Mouse (Mus musculus) CH12.LX (cell line): ENCODE results near the gene Sgpp1. TPM values are rescaled to one million over a fixed set of nuclear protein-coding genes. Genes with fewer than 3 reads are reported as not detected.

Source experiments
- DNase-seq: peaks from one replicate; pipeline ENCODE4 v3.0.0-alpha.2; 2013; ENCODE audit errors: extremely low read depth
- H3K27ac ChIP-seq: 2 replicates; pipeline ENCODE4 v1.5.1; 2012; ENCODE audit warnings: low read depth, mild to moderate bottlenecking, control low read depth, moderate library complexity; ENCODE audit not compliant: insufficient read depth
- H3K27me3 ChIP-seq: replicated peaks from 2 replicates; pipeline ENCODE3; 2012; ENCODE audit warnings: inconsistent platforms
- H3K36me3 ChIP-seq, 2 experiments: replicated peaks in 1 of 2; 2 replicates each; pipeline versions ENCODE3 to v1.6.1; 2012; ENCODE audit warnings: inconsistent platforms in 1 of 2, low read length in 1 of 2, mild to moderate bottlenecking in 1 of 2, mixed read lengths in 1 of 2, moderate library complexity in 1 of 2; ENCODE audit not compliant: control insufficient read depth in 1 of 2, insufficient read depth in 1 of 2
- H3K4me1 ChIP-seq, 2 experiments: 2 replicates each; pipeline ENCODE4 v1.6.1; 2012; ENCODE audit warnings: inconsistent platforms in 1 of 2, moderate library complexity in 1 of 2; ENCODE audit not compliant: insufficient read depth in 2 of 2, control insufficient read depth in 1 of 2
- H3K4me2 ChIP-seq: 2 replicates; pipeline ENCODE4 v1.6.1; 2012; ENCODE audit warnings: low read depth, mild to moderate bottlenecking, control low read depth; ENCODE audit not compliant: poor library complexity, insufficient read depth, severe bottlenecking
- H3K4me3 ChIP-seq, 3 experiments: fragments of 150-350 bp in 1 of 3; sonication (generic) in 1 of 3; replicated peaks in 1 of 3; 2 replicates each; pipeline versions ENCODE3 to v1.5.1; 2011 to 2012; ENCODE audit warnings: low read depth in 2 of 3, low read length in 2 of 3, mild to moderate bottlenecking in 2 of 3, moderate library complexity in 2 of 3, control low read depth in 1 of 3, improper control_type of control experiment in 1 of 3, inconsistent platforms in 1 of 3, mixed read lengths in 1 of 3; ENCODE audit not compliant: poor library complexity in 1 of 3
- H3K79me2 ChIP-seq: replicated peaks from 2 replicates; pipeline ENCODE4 v1.6.1; 2012; ENCODE audit warnings: mild to moderate bottlenecking, moderate library complexity; ENCODE audit not compliant: control insufficient read depth, poor library complexity, insufficient read depth, severe bottlenecking; ENCODE audit errors: extremely low read depth
- H3K9ac ChIP-seq: 2 replicates; pipeline ENCODE4 v1.6.1; 2012; ENCODE audit warnings: low read depth, mild to moderate bottlenecking, control low read depth, moderate library complexity; ENCODE audit not compliant: insufficient read depth
- H3K9me3 ChIP-seq: replicated peaks from 2 replicates; pipeline ENCODE3; 2012; ENCODE audit warnings: low read length, inconsistent platforms, mixed read lengths
- BHLHE40 ChIP-seq: IDR thresholded peaks from 2 replicates; pipeline ENCODE4 v1.6.1; 2011; ENCODE audit warnings: mild to moderate bottlenecking, low read depth, low read length, improper control_type of control experiment
- CHD1 ChIP-seq: IDR thresholded peaks from 2 replicates; pipeline ENCODE4 v1.6.1; 2012; ENCODE audit warnings: low read depth, low read length, improper control_type of control experiment, inconsistent platforms
- CTCF ChIP-seq, 2 experiments: IDR thresholded peaks in 1 of 2; conservative IDR thresholded peaks in 1 of 2; 2 replicates each; pipeline ENCODE4 v1.5.1; 2011 to 2012; ENCODE audit warnings: low read depth in 2 of 2, low read length in 2 of 2, improper control_type of control experiment in 1 of 2, inconsistent platforms in 1 of 2, mild to moderate bottlenecking in 1 of 2, moderate library complexity in 1 of 2
- E2F4 ChIP-seq: IDR thresholded peaks from 2 replicates; pipeline ENCODE4 v1.6.1; 2011; ENCODE audit warnings: low read depth, low read length, improper control_type of control experiment; ENCODE audit not compliant: insufficient replicate concordance
- ELF1 ChIP-seq: IDR thresholded peaks from 2 replicates; pipeline ENCODE4 v1.6.1; 2014; ENCODE audit warnings: low read depth, mild to moderate bottlenecking, inconsistent platforms, low read length, improper control_type of control experiment
- EP300 ChIP-seq: IDR thresholded peaks from 2 replicates; pipeline ENCODE4 v1.6.1; 2011; ENCODE audit warnings: low read length, improper control_type of control experiment
- ETS1 ChIP-seq: conservative IDR thresholded peaks from 2 replicates; pipeline ENCODE4 v1.6.1; 2012; ENCODE audit warnings: low read depth, mild to moderate bottlenecking, inconsistent platforms, low read length, improper control_type of control experiment, moderate library complexity
- GABPA ChIP-seq: IDR thresholded peaks from 2 replicates; pipeline ENCODE4 v1.6.1; 2012; ENCODE audit warnings: low read depth, low read length, improper control_type of control experiment, inconsistent platforms; ENCODE audit not compliant: insufficient replicate concordance
- HCFC1 ChIP-seq: IDR thresholded peaks from 2 replicates; pipeline ENCODE4 v1.6.1; 2012; ENCODE audit warnings: low read depth, mild to moderate bottlenecking, inconsistent platforms, low read length, improper control_type of control experiment
- JUN ChIP-seq: IDR thresholded peaks from 2 replicates; pipeline ENCODE4 v1.6.1; 2011; ENCODE audit warnings: low read depth, mild to moderate bottlenecking, low read length, improper control_type of control experiment, moderate library complexity; ENCODE audit not compliant: insufficient read depth
- JUND ChIP-seq: conservative IDR thresholded peaks from 2 replicates; pipeline ENCODE4 v1.6.1; 2011; ENCODE audit warnings: low read depth, low read length, improper control_type of control experiment
- KAT2A ChIP-seq: IDR thresholded peaks from 2 replicates; pipeline ENCODE4 v1.6.1; 2012; ENCODE audit warnings: low read length, improper control_type of control experiment, inconsistent platforms; ENCODE audit not compliant: insufficient replicate concordance
- MAFK ChIP-seq: IDR thresholded peaks from 2 replicates; pipeline ENCODE4 v1.6.1; 2011; ENCODE audit warnings: low read length, improper control_type of control experiment; ENCODE audit not compliant: insufficient replicate concordance
- MAZ ChIP-seq: IDR thresholded peaks from 2 replicates; pipeline ENCODE4 v1.6.1; 2012; ENCODE audit warnings: low read depth, mild to moderate bottlenecking, inconsistent platforms, low read length, improper control_type of control experiment, moderate library complexity
- MEF2A ChIP-seq: IDR thresholded peaks from 2 replicates; pipeline ENCODE4 v1.6.1; 2014; ENCODE audit warnings: low read depth, mild to moderate bottlenecking, inconsistent platforms, low read length, improper control_type of control experiment, borderline replicate concordance
- MXI1 ChIP-seq: IDR thresholded peaks from 2 replicates; pipeline ENCODE4 v1.6.1; 2011; ENCODE audit warnings: mild to moderate bottlenecking, low read depth, low read length, improper control_type of control experiment
- NELFE ChIP-seq: IDR thresholded peaks from 2 replicates; pipeline ENCODE4 v1.6.1; 2011; ENCODE audit warnings: low read depth, low read length, improper control_type of control experiment
- NRF1 ChIP-seq: IDR thresholded peaks from 2 replicates; pipeline ENCODE4 v1.6.1; 2014; ENCODE audit warnings: low read depth, mild to moderate bottlenecking, inconsistent platforms, low read length, improper control_type of control experiment, moderate library complexity
- POLR2A ChIP-seq: IDR thresholded peaks from 2 replicates; pipeline ENCODE4 v1.6.1; 2011; ENCODE audit warnings: low read depth, mild to moderate bottlenecking, improper control_type of control experiment, low read length
- POLR2AphosphoS2 ChIP-seq: IDR thresholded peaks from 2 replicates; pipeline ENCODE4 v1.6.1; 2011; ENCODE audit warnings: low read depth, low read length, improper control_type of control experiment
- RCOR1 ChIP-seq: conservative IDR thresholded peaks from 2 replicates; pipeline ENCODE4 v1.6.1; 2012; ENCODE audit warnings: low read depth, mild to moderate bottlenecking, inconsistent platforms, low read length, improper control_type of control experiment
- SIN3A ChIP-seq: IDR thresholded peaks from 2 replicates; pipeline ENCODE4 v1.6.1; 2012; ENCODE audit warnings: low read length, improper control_type of control experiment, inconsistent platforms
- TBP ChIP-seq: conservative IDR thresholded peaks from 2 replicates; pipeline ENCODE4 v1.6.1; 2011; ENCODE audit warnings: low read depth, low read length, improper control_type of control experiment
- TCF12 ChIP-seq: IDR thresholded peaks from 2 replicates; pipeline ENCODE4 v1.6.1; 2014; ENCODE audit warnings: low read depth, mild to moderate bottlenecking, inconsistent platforms, low read length, improper control_type of control experiment
- USF1 ChIP-seq: IDR thresholded peaks from 2 replicates; pipeline ENCODE4 v1.6.1; 2014; ENCODE audit warnings: low read depth, mild to moderate bottlenecking, inconsistent platforms, low read length, improper control_type of control experiment
- USF2 ChIP-seq: conservative IDR thresholded peaks from 2 replicates; pipeline ENCODE4 v1.6.1; 2011; ENCODE audit warnings: low read depth, low read length, improper control_type of control experiment
- ZC3H11A ChIP-seq: IDR thresholded peaks from 2 replicates; pipeline ENCODE4 v1.6.1; 2012; ENCODE audit warnings: low read depth, mild to moderate bottlenecking, inconsistent platforms, low read length, improper control_type of control experiment
- ZKSCAN1 ChIP-seq: IDR thresholded peaks from 2 replicates; pipeline ENCODE4 v1.6.1; 2012; ENCODE audit warnings: low read depth, inconsistent platforms, low read length, improper control_type of control experiment, borderline replicate concordance
- ZMIZ1 ChIP-seq: IDR thresholded peaks from 2 replicates; pipeline ENCODE4 v1.6.1; 2012; ENCODE audit warnings: low read depth, mild to moderate bottlenecking, inconsistent platforms, low read length, improper control_type of control experiment
- ZNF384 ChIP-seq: IDR thresholded peaks from 2 replicates; pipeline ENCODE4 v1.6.1; 2012; ENCODE audit warnings: low read depth, low read length, improper control_type of control experiment, inconsistent platforms
- dilution Hi-C: fragments of 300-500 bp; cut with MboI; formaldehyde crosslinking; loops from 2 replicates; pipeline ENCODE4 v1.14.3; 2020; ENCODE audit warnings: low sequenced_read_pairs; ENCODE audit not compliant: extremely low pct_unique_long_range_greater_than_20kb, extremely low pct_ligation_motif_present
- in situ Hi-C: fragments of 300-500 bp; cut with MboI; formaldehyde crosslinking; loops from 3 replicates; pipeline ENCODE4 v1.14.3; 2019; ENCODE audit warnings: low sequenced_read_pairs, low pct_ligation_motif_present, low pct_unique_long_range_greater_than_20kb, mixed read lengths
- polyA plus RNA-seq: library from polyadenylated mRNA; unstranded; fragments of >175 nt; gene quantifications from 2 replicates; pipeline ENCODE4 v1.2.1, GENCODE M21; 2012; ENCODE audit warnings: low read depth; ENCODE audit not compliant: insufficient read length
- total RNA-seq, 2 experiments: library from RNA; depleted of rRNA; stranded (reverse); fragments of 300-350 nt in 1 of 2; fragments of >200 nt in 1 of 2; gene quantifications; 2 replicates each; pipeline ENCODE4 v1.2.3; 2012 to 2014

The Sgpp1 gene
- total and polyA plus RNA-seq, 3 experiments = 17.3 to 43.9 (median 23.6) TPM

DNA sequence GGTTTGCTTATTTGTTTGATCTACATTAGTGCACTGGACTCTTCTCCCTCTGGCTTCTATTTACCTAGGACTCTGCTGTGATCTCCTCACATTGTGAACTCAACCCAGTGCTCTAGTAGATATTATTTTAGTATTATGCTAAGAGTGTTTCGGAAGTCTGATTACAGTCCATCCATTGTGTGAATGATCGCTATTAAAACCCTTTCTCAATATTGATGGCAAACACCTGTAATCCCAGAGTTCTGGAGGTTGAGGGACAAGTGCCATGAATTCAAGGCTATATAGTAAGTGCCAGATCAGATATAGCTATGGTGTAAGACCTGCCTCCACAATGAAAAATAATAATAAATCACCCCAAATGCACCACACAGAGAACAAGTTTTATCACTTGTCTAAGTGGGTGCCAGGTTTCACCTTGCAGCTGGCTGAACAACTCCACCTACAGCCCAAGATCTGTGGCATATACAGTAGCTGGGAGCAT, 48.8 kb upstream of the Sgpp1 start:
- H3K79me2 ChIP-seq = no peaks in the 10 kb centered on the region
- no peaks in the 10 kb centered on the region for H3K36me3 ChIP-seq
- no peak overlapping the region for H3K9ac ChIP-seq
- no peak overlapping the region for H3K27ac ChIP-seq
- dilution Hi-C loops (no loop called here), in situ Hi-C loops (loop anchor here (25.0 kb wide), 2 partner anchors 178 to 403 kb away; partner anchors contain the start of gene Esr2)
- TF ChIP-seq ZMIZ1 = no peak
- no peak for TF ChIP-seq ZNF384
- TF ChIP-seq TBP = no peak
- TF ChIP-seq USF1 = no peak
- TF ChIP-seq MAZ = no peak
- no peak for TF ChIP-seq MEF2A
- TF ChIP-seq BHLHE40 = no peak
- TF ChIP-seq HCFC1 = no peak
- no peak for TF ChIP-seq TCF12
- TF ChIP-seq NRF1 = no peak
- no peak for TF ChIP-seq NELFE
- TF ChIP-seq JUND = no peak
- no peak for TF ChIP-seq KAT2A
- no peak for TF ChIP-seq USF2
- no peak for TF ChIP-seq CHD1
- no peak for TF ChIP-seq POLR2A
- no peak for TF ChIP-seq SIN3A
- TF ChIP-seq GABPA = no peak
- no peak for TF ChIP-seq E2F4
- no peak for TF ChIP-seq CTCF (conservative IDR thresholded peaks at IDR 0.05 in 1 of 2, IDR thresholded peaks at IDR 0.05 in 1 of 2; ENCODE audit: low read depth in 2 of 2, low read length in 2 of 2)
- peaks cover 6% of the 10 kb centered on the region for H3K9me3 ChIP-seq
- no peaks in the 10 kb centered on the region for H3K27me3 ChIP-seq
- no peak for DNase-seq
- H3K4me2 ChIP-seq = no peak overlapping the region
- no peak overlapping the region for H3K4me3 ChIP-seq
- no peaks in the 10 kb centered on the region for H3K4me1 ChIP-seq

DNA sequence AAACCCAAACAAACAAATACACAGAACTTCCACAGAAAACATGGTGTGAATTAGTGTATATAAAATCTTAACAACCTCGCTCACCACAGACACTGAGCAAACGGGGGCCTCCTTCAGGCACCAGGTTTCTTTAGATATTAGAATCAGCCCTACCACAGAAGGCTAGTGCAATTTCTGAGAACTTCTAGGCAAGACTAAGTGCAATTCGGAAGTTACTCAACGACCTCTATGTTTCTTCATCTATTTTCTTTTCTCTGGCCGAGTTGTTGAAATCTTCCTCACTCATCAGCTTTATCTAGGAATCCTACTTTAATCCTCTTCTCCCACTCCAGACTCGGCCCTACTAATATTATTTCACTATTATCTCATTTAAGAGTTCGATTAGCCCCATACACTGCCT, 46.5 kb upstream of the Sgpp1 start:
- in situ Hi-C loops = loop anchor here (25.0 kb wide), 2 partner anchors 180 to 405 kb away; partner anchors contain the start of gene Esr2
- H3K9me3 ChIP-seq = peaks cover 13% of the 10 kb centered on the region
- H3K36me3 ChIP-seq = no peaks in the 10 kb centered on the region
- no peak for DNase-seq
- H3K27me3 ChIP-seq = no peaks in the 10 kb centered on the region
- no peak overlapping the region for H3K9ac ChIP-seq
- no peak overlapping the region for H3K4me2 ChIP-seq
- no peak overlapping the region for H3K27ac ChIP-seq
- H3K4me1 ChIP-seq = no peaks in the 10 kb centered on the region
- no peaks in the 10 kb centered on the region for H3K79me2 ChIP-seq
- TF ChIP-seq ZKSCAN1 = no peak
- no peak for TF ChIP-seq ELF1
- no peak for TF ChIP-seq JUN
- no peak for TF ChIP-seq ETS1
- TF ChIP-seq MEF2A = no peak
- TF ChIP-seq E2F4 = no peak
- no peak for TF ChIP-seq ZMIZ1
- no peak for TF ChIP-seq MAFK
- TF ChIP-seq ZNF384 = no peak
- no peak for TF ChIP-seq MXI1
- TF ChIP-seq CTCF (conservative IDR thresholded peaks at IDR 0.05 in 1 of 2, IDR thresholded peaks at IDR 0.05 in 1 of 2; ENCODE audit: low read depth in 2 of 2, low read length in 2 of 2) = no peak
- no peak for TF ChIP-seq HCFC1
- no peak for TF ChIP-seq TBP
- TF ChIP-seq USF1 = no peak
- TF ChIP-seq POLR2A = no peak
- no peak for TF ChIP-seq ZC3H11A
- no peak for TF ChIP-seq POLR2AphosphoS2
- no peak for TF ChIP-seq SIN3A
- no peak for TF ChIP-seq EP300
- no peak for TF ChIP-seq RCOR1
- TF ChIP-seq, all 38 proteins: peak for 0
- dilution Hi-C loops = no loop called here
- H3K4me3 ChIP-seq = no peak overlapping the region
